Comparison of ENCODE assay signal across 9 mouse cellular contexts in the genomic region with DNA sequence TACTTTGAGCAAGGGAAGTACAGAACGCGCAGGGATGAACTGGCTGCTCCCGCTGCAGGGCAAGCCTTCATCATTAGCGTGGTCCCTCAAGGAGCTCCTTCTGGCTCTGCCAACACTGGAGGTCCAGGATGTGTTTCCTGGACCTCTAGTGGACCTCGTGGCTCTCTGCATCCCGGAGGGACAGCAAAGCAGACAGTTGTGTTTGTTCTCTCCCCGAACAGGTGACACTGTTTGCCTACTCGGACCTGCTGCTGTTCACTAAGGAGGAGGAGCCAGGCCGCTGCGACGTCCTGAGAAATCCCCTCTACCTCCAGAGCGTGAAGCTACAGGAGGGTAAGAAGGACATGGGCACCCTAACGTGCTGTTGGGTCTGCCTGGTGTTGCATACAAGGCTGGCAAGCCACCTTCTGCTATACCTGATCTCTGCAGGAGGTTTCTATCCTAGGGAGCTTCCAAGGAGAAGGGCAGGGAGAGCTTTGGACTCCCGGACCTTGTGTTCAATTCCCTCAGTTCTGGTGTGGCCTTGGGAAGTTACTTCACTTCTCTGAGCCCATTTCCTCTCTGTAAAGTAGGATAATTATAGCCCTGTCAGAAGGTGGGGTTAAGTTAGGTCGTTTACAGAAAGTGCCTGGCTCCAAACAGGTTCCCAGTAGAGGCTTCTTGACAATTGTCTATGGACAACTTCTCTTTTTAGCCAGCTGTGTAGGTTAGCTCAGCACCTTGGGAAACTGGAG.
DNase-seq lines count a peak whose midpoint lies in the region; ATAC-seq and TF ChIP-seq lines count a peak whose summit lies in the region.
"Had no signal": no experiment of that assay in that cellular context is flagged by ENCODE, and none has a peak within 500 bp of the region (broad histone marks: within the 10 kb centered on the region; RNA-seq: fewer than 3 reads in every experiment).

No protein-coding gene starts in this region.

- DNase-seq in heart, embryonic 10.5 days (ENCODE audit: low spot score), result no peak
- no peak for DNase-seq in heart, adult 9 months (ENCODE audit: low spot score in 2 of 2)
- no peak for DNase-seq in liver, adult 2 months (ENCODE audit: extremely low read depth, low read depth, low spot score)
- no peak for DNase-seq in liver, embryonic 11.5 days (ENCODE audit: low spot score)
- no peak for DNase-seq in Muller cell, postnatal 12 days (ENCODE audit: inconsistent ontology term)
- DNase-seq in urinary bladder, postnatal 4 days (ENCODE audit: low spot score in 2 of 2), result no peak

- no peak for TF ChIP-seq POLR2A in liver, adult 2 months (IDR thresholded peaks at IDR 0.05; ENCODE audit: extremely low read depth, insufficient read depth, low read length)

- no peak for TF ChIP-seq CTCF in liver, adult 2 months (IDR thresholded peaks at IDR 0.05; ENCODE audit: low read depth, low read length)

- peaks cover 26% of the 10 kb centered on the region; the same call in 1 of the 2 replicates for H3K36me3 ChIP-seq in heart, embryonic 10.5 days
- H3K36me3 ChIP-seq in liver, adult 2 months (ENCODE audit: control insufficient read depth, insufficient read depth, low read length), result no peaks in the 10 kb centered on the region
- no peaks in the 10 kb centered on the region for H3K36me3 ChIP-seq in liver, embryonic 11.5 days (ENCODE audit: control insufficient read depth, insufficient read depth, low read length)
- no peaks in the 10 kb centered on the region for H3K36me3 ChIP-seq in embryonic facial prominence, embryonic 15.5 days
- no peaks in the 10 kb centered on the region for H3K36me3 ChIP-seq in megakaryocyte, embryonic 14.5 days (replicated peaks; ENCODE audit: low read length)

- 50% methylated on average over 15 of the region's 15 CpGs for WGBS in heart, embryonic 10.5 days
- WGBS in liver, adult 2 months, result 45% methylated on average over 15 of the region's 15 CpGs
- WGBS in liver, embryonic 11.5 days, result 52% methylated on average over 15 of the region's 15 CpGs
- WGBS in embryonic facial prominence, embryonic 15.5 days, result 66% methylated on average over 15 of the region's 15 CpGs

- no peak overlapping the region for H3K4me3 ChIP-seq in heart, embryonic 10.5 days
- H3K4me3 ChIP-seq in liver, adult 2 months (ENCODE audit: insufficient read depth, low read depth, low read length), result no peak overlapping the region
- H3K4me3 ChIP-seq in liver, embryonic 11.5 days (ENCODE audit: low read depth, low read length), result no peak overlapping the region
- no peak overlapping the region for H3K4me3 ChIP-seq in embryonic facial prominence, embryonic 15.5 days (replicated peaks)
- H3K4me3 ChIP-seq in megakaryocyte, embryonic 14.5 days (replicated peaks), result peak overlapping the region; percentile 20

- H3K4me2 ChIP-seq in liver, embryonic 11.5 days, result no peak overlapping the region
- no peak overlapping the region for H3K4me2 ChIP-seq in embryonic facial prominence, embryonic 15.5 days (replicated peaks)

- ATAC-seq in liver, embryonic 11.5 days (replicated peaks; ENCODE audit: low FRiP score), result no peak
- ATAC-seq in embryonic facial prominence, embryonic 15.5 days (ENCODE audit: insufficient number of reproducible peaks, low FRiP score, low TSS enrichment, low read depth), result no peak; the same call in 1 of the 2 replicates

- H3K9me3 ChIP-seq in heart, embryonic 10.5 days, result no peaks in the 10 kb centered on the region
- no peaks in the 10 kb centered on the region for H3K9me3 ChIP-seq in liver, embryonic 11.5 days (ENCODE audit: control insufficient read depth, low read length)
- H3K9me3 ChIP-seq in embryonic facial prominence, embryonic 15.5 days (replicated peaks), result no peaks in the 10 kb centered on the region
- H3K9me3 ChIP-seq in megakaryocyte, embryonic 14.5 days, result no peaks in the 10 kb centered on the region

- no peak overlapping the region for H3K9ac ChIP-seq in liver, adult 2 months (ENCODE audit: low read depth, low read length)
- H3K9ac ChIP-seq in liver, embryonic 11.5 days (ENCODE audit: low read depth, low read length), result no peak overlapping the region
- H3K9ac ChIP-seq in embryonic facial prominence, embryonic 15.5 days, result no peak overlapping the region

- H3K27ac ChIP-seq in heart, embryonic 10.5 days, result peak overlapping the region; percentile 64
- peak overlapping the region; percentile 71 for H3K27ac ChIP-seq in liver, adult 2 months (replicated peaks; ENCODE audit: insufficient read depth, low read depth, low read length)
- H3K27ac ChIP-seq in liver, embryonic 11.5 days (ENCODE audit: low read depth, low read length), result no peak overlapping the region
- peak overlapping the region; percentile 56; the same call in 1 of the 2 replicates for H3K27ac ChIP-seq in embryonic facial prominence, embryonic 15.5 days (replicated peaks)
- H3K27ac ChIP-seq: macrophage had no signal

- peaks cover 48% of the 10 kb centered on the region for H3K27me3 ChIP-seq in heart, embryonic 10.5 days (ENCODE audit: insufficient read depth, poor library complexity, severe bottlenecking)
- no peaks in the 10 kb centered on the region for H3K27me3 ChIP-seq in liver, adult 2 months (ENCODE audit: control insufficient read depth, insufficient read depth, low read length)
- no peaks in the 10 kb centered on the region for H3K27me3 ChIP-seq in liver, embryonic 11.5 days (replicated peaks; ENCODE audit: control insufficient read depth, insufficient read depth, low read length)
- no peaks in the 10 kb centered on the region for H3K27me3 ChIP-seq in embryonic facial prominence, embryonic 15.5 days
- peaks cover 47% of the 10 kb centered on the region for H3K27me3 ChIP-seq in megakaryocyte, embryonic 14.5 days (replicated peaks)

- peaks cover 60% of the 10 kb centered on the region for H3K4me1 ChIP-seq in heart, embryonic 10.5 days
- peaks cover 8% of the 10 kb centered on the region for H3K4me1 ChIP-seq in liver, adult 2 months (ENCODE audit: control insufficient read depth, insufficient read depth, low read length)
- peaks cover 8% of the 10 kb centered on the region for H3K4me1 ChIP-seq in liver, embryonic 11.5 days (replicated peaks; ENCODE audit: control insufficient read depth, insufficient read depth, low read length)
- peaks cover 28% of the 10 kb centered on the region for H3K4me1 ChIP-seq in embryonic facial prominence, embryonic 15.5 days
- H3K4me1 ChIP-seq in megakaryocyte, embryonic 14.5 days, result peaks cover 19% of the 10 kb centered on the region

- no peaks in the 10 kb centered on the region for H3K79me2 ChIP-seq in liver, adult 2 months (ENCODE audit: control insufficient read depth, insufficient read depth, low read length)
